Mouse (Mus musculus): ENCODE results near the gene Irs2. TPM values are rescaled to one million over a fixed set of nuclear protein-coding genes. Genes with fewer than 3 reads are reported as not detected.

The Irs2 gene
- polyA plus RNA-seq, 1 experiment = not detected

DNA sequence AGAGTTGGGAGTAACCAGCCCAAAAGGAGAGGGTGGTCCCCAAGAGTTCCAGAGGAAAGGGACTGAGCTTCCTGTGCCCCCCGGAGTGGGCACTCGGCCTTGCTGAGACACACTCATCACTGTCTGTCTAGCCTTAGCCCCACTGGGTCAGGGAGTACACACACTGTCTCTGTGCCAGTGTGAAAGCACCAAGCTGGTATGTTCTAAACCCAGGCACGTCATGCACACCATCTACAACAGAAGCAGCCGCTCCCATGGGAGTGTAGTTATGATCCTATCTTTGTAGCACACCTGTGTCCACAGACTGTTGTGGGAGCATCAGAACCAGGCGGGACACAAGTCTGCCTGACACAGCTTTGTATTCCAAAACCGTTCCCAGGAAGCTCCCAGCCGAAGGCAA lies 31.8 kb upstream of the Irs2 start:
- Histone ChIP-seq H3K4me1 (ENCODE audit: control insufficient read depth, insufficient read depth, low read length) (peaks cover 4% of the 10 kb centered on the region), H3K27ac (ENCODE audit: insufficient read depth, low read depth, low read length) (no peak overlapping the region), H3K4me3 (ENCODE audit: insufficient read depth, low read depth, low read length) (no peak overlapping the region)
- WGBS = 92% methylated on average over 7 of the region's 7 CpGs
- TF ChIP-seq POLR2A (IDR thresholded peaks at IDR 0.05; ENCODE audit: insufficient read depth, low read depth, low read length) = no peak
- TF ChIP-seq CTCF (IDR thresholded peaks at IDR 0.05; ENCODE audit: insufficient read depth, low read depth, low read length) = no peak

DNA sequence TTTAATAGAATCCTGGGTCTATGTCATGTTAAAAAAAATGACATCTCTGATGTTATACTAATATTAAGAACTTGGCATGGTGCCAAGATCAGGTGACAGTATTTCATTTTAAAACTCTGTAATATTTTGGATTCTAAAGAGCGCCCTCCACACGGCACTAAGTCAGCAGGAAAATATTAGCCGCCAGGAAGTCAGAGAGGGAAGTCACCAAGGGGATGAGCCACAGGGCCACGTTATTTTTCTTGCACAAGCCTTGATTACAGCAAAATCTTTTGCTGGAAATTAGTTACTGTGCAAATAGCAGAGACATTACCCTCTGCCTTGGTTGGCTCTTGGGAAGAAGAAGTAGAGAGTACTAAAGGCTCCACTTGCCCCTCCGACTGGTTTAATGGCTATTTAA lies 30.5 kb upstream of the Irs2 start:
- WGBS = 83% methylated on average over 5 of the region's 5 CpGs
- Histone ChIP-seq H3K4me3 (ENCODE audit: insufficient read depth, low read depth, low read length) (no peak overlapping the region), H3K4me1 (ENCODE audit: control insufficient read depth, insufficient read depth, low read length) (peaks cover 4% of the 10 kb centered on the region), H3K27ac (ENCODE audit: insufficient read depth, low read depth, low read length) (no peak overlapping the region)
- TF ChIP-seq CTCF (IDR thresholded peaks at IDR 0.05; ENCODE audit: insufficient read depth, low read depth, low read length) (no peak), POLR2A (IDR thresholded peaks at IDR 0.05; ENCODE audit: insufficient read depth, low read depth, low read length) (no peak)

DNA sequence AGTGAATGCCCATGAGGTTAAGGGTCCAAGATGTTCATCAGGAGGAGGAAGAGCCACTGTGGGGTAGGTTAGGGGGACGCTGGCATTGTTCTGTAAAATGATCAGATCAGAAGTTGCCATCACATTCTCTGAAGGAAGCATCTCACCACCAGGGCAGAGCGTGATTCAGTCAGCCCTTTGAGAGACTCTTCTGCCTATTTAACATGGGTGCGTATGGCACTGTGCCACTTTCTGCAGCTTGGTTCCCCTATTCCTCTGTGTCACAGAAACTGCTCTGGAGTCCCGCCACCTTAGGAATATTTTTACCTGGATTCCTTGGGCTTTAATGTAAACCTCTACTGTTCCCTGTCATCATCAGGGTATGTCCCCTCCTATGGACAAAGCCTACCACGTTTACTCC lies 30.1 kb upstream of the Irs2 start:
- Histone ChIP-seq H3K27ac (ENCODE audit: insufficient read depth, low read depth, low read length) (no peak overlapping the region), H3K4me3 (ENCODE audit: insufficient read depth, low read depth, low read length) (no peak overlapping the region), H3K4me1 (ENCODE audit: control insufficient read depth, insufficient read depth, low read length) (peaks cover 4% of the 10 kb centered on the region)
- 87% methylated on average over 5 of the region's 5 CpGs for WGBS
- no peak for TF ChIP-seq POLR2A (IDR thresholded peaks at IDR 0.05; ENCODE audit: insufficient read depth, low read depth, low read length)
- TF ChIP-seq CTCF (IDR thresholded peaks at IDR 0.05; ENCODE audit: insufficient read depth, low read depth, low read length) = no peak

DNA sequence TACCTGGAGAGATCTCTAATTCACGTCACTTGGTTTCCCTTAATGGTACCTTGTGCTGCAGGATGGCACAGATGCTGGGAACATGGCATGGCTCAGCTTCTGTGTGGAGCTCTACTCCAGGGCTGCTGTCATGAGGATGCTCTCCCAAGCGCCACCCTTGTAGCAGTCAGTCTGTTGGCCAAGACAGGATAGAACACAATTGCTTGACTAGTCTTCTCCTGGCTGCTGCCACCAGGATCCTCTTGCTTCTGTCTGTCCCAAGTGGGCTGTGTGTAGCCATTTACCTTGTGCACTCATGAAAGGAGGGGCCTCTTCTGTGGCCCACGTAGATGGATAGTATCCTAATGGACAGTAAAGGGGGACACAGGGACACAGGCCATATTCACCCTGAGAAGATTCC lies 28.5 kb upstream of the Irs2 start:
- Histone ChIP-seq H3K4me3 (ENCODE audit: insufficient read depth, low read depth, low read length) (no peak overlapping the region), H3K4me1 (ENCODE audit: control insufficient read depth, insufficient read depth, low read length) (peaks cover 4% of the 10 kb centered on the region), H3K27ac (ENCODE audit: insufficient read depth, low read depth, low read length) (no peak overlapping the region)
- 90% methylated on average over 3 of the region's 3 CpGs for WGBS
- TF ChIP-seq CTCF (IDR thresholded peaks at IDR 0.05; ENCODE audit: insufficient read depth, low read depth, low read length) = no peak
- TF ChIP-seq POLR2A (IDR thresholded peaks at IDR 0.05; ENCODE audit: insufficient read depth, low read depth, low read length) = no peak

DNA sequence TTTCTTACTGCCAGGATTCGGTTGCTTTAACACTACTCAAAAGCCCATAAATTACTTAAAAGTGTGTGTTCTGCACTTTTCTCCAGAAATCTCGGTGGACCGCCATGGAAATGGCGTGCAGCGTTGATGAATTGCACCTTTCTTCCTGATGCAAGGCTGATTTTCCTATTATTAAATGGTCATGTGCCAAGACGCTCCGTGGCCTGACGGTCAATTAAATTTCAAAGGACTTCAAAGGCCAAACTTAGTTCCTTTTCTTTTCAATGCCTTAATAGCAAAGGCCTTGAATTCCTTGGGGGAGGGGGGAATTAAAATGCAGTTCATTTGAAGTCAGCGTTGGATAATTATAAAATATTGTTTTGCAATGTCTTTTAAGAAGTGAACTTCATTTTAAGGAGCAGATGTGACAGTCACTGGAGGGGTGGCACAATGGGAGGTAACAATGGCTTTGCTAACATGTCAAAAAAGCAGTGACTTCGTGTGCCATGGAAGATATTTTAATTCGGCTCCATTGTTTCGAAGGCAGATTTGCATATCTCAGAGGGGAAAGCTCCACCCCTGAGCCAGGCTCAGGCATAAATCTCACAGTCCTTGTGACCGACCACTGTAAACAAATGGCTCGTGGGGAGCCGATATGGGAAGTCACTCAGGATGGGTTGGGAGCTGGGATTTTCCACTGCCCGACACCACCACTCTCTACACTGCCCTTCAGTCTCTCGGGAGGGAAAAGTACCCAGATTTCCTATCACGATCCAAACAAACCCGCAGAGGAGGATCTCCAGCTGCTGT lies 27.6 kb upstream of the Irs2 start:
- Histone ChIP-seq H3K27ac (ENCODE audit: insufficient read depth, low read depth, low read length) (no peak overlapping the region), H3K4me3 (ENCODE audit: insufficient read depth, low read depth, low read length) (no peak overlapping the region), H3K4me1 (ENCODE audit: control insufficient read depth, insufficient read depth, low read length) (peaks cover 4% of the 10 kb centered on the region)
- TF ChIP-seq CTCF (IDR thresholded peaks at IDR 0.05; ENCODE audit: insufficient read depth, low read depth, low read length) (no peak), POLR2A (IDR thresholded peaks at IDR 0.05; ENCODE audit: insufficient read depth, low read depth, low read length) (no peak)
- WGBS = 48% methylated on average over 19 of the region's 19 CpGs

DNA sequence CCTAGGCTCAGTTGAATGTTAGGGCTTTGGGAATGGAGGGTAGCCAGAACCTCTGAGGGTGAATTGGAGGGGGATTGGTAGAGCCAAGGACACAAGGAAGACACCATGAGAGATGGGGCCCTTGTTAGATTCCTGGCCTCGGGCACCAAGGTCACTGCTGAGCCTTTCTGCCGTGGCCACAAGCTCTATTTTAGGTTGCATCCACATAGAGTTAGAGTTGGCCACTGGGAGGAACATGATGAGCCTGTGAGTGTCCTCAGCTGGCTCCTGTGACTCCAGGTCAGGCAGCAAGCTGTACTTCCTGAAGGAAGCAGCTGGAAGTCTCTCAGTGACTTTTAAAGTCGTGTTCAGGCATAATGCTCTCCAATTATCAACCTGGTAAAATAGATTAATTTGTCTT lies 16.6 kb upstream of the Irs2 start:
- WGBS = 78% methylated on average over 3 of the region's 3 CpGs
- H3K27ac ChIP-seq (ENCODE audit: insufficient read depth, low read depth, low read length) = no peak overlapping the region
- no peak overlapping the region for H3K4me3 ChIP-seq (ENCODE audit: insufficient read depth, low read depth, low read length)
- no peaks in the 10 kb centered on the region for H3K4me1 ChIP-seq (ENCODE audit: control insufficient read depth, insufficient read depth, low read length)
- TF ChIP-seq POLR2A (IDR thresholded peaks at IDR 0.05; ENCODE audit: insufficient read depth, low read depth, low read length) (no peak), CTCF (IDR thresholded peaks at IDR 0.05; ENCODE audit: insufficient read depth, low read depth, low read length) (no peak)

DNA sequence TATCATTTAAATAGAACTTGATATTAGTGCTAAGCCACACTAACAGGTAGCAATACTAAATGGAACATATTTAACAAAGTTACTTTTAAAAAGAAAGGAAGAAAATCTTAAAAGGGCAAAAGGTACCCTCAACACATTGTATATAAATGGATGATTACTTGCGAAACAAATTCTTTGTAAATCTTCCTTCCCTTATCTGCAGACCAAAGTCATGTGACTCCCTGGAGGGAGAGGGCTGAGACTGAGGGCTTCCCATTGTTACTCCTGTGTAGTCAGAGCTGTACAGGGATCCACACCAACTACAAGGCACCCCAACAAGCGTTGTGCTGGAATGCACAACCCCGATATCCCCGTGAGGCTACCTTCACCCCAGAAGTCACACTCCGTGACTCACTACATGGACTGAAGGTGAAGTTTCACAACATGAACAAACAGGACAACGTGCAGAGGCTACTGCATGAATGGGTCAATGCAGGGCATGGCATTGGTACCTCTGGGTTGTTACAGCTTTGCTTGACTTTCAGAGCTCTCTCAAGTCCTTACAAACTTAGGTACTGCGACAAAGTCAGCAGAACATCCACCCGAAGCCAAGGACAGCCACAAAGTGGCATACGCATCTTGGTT lies 12.8 kb upstream of the Irs2 start:
- no peak for TF ChIP-seq POLR2A (IDR thresholded peaks at IDR 0.05; ENCODE audit: insufficient read depth, low read depth, low read length)
- TF ChIP-seq CTCF (IDR thresholded peaks at IDR 0.05; ENCODE audit: insufficient read depth, low read depth, low read length) = no peak
- WGBS = 97% methylated on average over 9 of the region's 9 CpGs
- Histone ChIP-seq H3K4me3 (ENCODE audit: insufficient read depth, low read depth, low read length) (no peak overlapping the region), H3K27ac (ENCODE audit: insufficient read depth, low read depth, low read length) (no peak overlapping the region), H3K4me1 (ENCODE audit: control insufficient read depth, insufficient read depth, low read length) (no peaks in the 10 kb centered on the region)

DNA sequence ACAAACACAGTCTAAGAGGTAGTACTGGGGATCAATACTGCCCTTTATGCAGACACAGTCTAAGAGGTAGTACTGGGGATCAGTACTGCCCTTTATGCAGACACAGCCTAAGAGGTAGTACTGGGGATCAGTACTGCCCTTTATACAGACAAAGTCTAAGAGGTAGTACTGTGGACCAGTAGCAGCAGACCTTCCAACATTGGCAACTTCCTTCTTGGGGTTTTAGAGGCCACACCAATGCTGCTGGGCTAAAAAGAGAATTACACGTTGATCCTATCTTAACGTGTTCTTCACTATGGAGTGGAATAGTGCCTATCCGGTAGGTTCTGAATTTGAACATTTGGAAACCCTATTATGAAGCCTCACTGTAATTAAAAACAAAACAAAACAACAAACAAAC lies 7.4 kb upstream of the Irs2 start:
- no peak for TF ChIP-seq POLR2A (IDR thresholded peaks at IDR 0.05; ENCODE audit: insufficient read depth, low read depth, low read length)
- TF ChIP-seq CTCF (IDR thresholded peaks at IDR 0.05; ENCODE audit: insufficient read depth, low read depth, low read length) = no peak
- 90% methylated on average over 3 of the region's 3 CpGs for WGBS
- no peak overlapping the region for H3K27ac ChIP-seq (ENCODE audit: insufficient read depth, low read depth, low read length)
- H3K4me3 ChIP-seq (ENCODE audit: insufficient read depth, low read depth, low read length) = no peak overlapping the region
- H3K4me1 ChIP-seq (ENCODE audit: control insufficient read depth, insufficient read depth, low read length) = peaks cover 8% of the 10 kb centered on the region; the same call in 1 of the 2 replicates

DNA sequence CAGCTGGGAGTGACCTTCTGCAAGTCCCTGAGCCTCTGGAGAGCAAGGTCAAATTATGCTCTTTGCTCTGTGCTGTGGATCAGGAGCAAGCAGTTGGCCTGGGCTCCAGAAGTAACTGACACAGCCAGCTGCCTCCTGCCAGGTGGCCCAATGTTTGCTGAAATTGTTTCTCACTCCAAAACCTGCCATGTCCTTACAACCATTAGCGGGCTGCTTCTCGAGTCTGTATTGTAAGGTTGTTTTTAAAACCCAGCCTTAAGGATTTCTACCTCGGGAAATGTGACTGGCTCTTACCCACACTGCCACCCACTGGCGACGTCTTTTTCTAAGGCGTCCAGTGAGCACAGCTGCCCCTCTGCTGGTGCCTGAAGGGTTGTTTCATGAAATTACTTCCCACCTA lies 5.0 kb upstream of the Irs2 start:
- WGBS = 2% methylated on average over 6 of the region's 6 CpGs
- Histone ChIP-seq H3K4me1 (ENCODE audit: control insufficient read depth, insufficient read depth, low read length) (peaks cover 11% of the 10 kb centered on the region), H3K27ac (ENCODE audit: insufficient read depth, low read depth, low read length) (no peak overlapping the region), H3K4me3 (ENCODE audit: insufficient read depth, low read depth, low read length) (no peak overlapping the region)
- TF ChIP-seq POLR2A (IDR thresholded peaks at IDR 0.05; ENCODE audit: insufficient read depth, low read depth, low read length) (no peak), CTCF (IDR thresholded peaks at IDR 0.05; ENCODE audit: insufficient read depth, low read depth, low read length) (peak; percentile 65)
